Mouse (Mus musculus): ENCODE measurements around the gene Leng1. TPM values are rescaled to one million over a fixed set of nuclear protein-coding genes. Genes with fewer than 3 reads are reported as not detected.

Leng1 gene
- total and polyA plus RNA-seq, 3 experiments: 5.8 to 8.5 (median 6.7) TPM

- TF ChIP-seq CHD2 (IDR thresholded peaks at IDR 0.05; ENCODE audit: low read length) (no peak), NELFE (IDR thresholded peaks at IDR 0.05; ENCODE audit: low read depth, low read length) (no peak), NRF1 (IDR thresholded peaks at IDR 0.05; ENCODE audit: low read depth, low read length) (no peak), PAX5 (IDR thresholded peaks at IDR 0.05; ENCODE audit: low read length) (no peak), E2F4 (IDR thresholded peaks at IDR 0.05; ENCODE audit: insufficient replicate concordance, low read depth, low read length) (no peak), EP300 (IDR thresholded peaks at IDR 0.05; ENCODE audit: low read length) (no peak), JUN (IDR thresholded peaks at IDR 0.05; ENCODE audit: insufficient read depth, low read depth, low read length) (no peak)
- H3K9ac ChIP-seq (ENCODE audit: insufficient read depth, low read depth): no peak overlapping the region
- H3K4me2 ChIP-seq (ENCODE audit: insufficient read depth, low read depth, poor library complexity, severe bottlenecking): no peak overlapping the region
- H3K9me3 ChIP-seq (replicated peaks; ENCODE audit: low read length): no peaks in the 10 kb centered on the region
- no peak overlapping the region for H3K4me3 ChIP-seq (replicated peaks in 1 of 3; ENCODE audit: low read depth in 2 of 3, low read length in 2 of 3, poor library complexity in 1 of 3)
- H3K27me3 ChIP-seq (replicated peaks): no peaks in the 10 kb centered on the region
- DNase-seq (ENCODE audit: extremely low read depth): no peak
- H3K4me1 ChIP-seq (ENCODE audit: control insufficient read depth in 1 of 2, insufficient read depth in 2 of 2): peaks cover 0 to 29% of the 10 kb centered on the region in 2 experiments; a peak in 2 of 4 replicates
- dilution Hi-C loops (cut with MboI; ENCODE audit: extremely low pct_ligation_motif_present, extremely low pct_unique_long_range_greater_than_20kb, low sequenced_read_pairs): no loop called here
- no peak overlapping the region for H3K27ac ChIP-seq (ENCODE audit: insufficient read depth, low read depth)
- in situ Hi-C loops (cut with MboI; ENCODE audit: low pct_ligation_motif_present, low pct_unique_long_range_greater_than_20kb, low sequenced_read_pairs): no loop called here
- peaks cover 0 to 38% of the 10 kb centered on the region in 2 experiments for H3K36me3 ChIP-seq (replicated peaks in 1 of 2; ENCODE audit: control insufficient read depth in 1 of 2, insufficient read depth in 1 of 2, low read length in 1 of 2)
- H3K79me2 ChIP-seq (replicated peaks; ENCODE audit: control insufficient read depth, extremely low read depth, insufficient read depth, poor library complexity, severe bottlenecking): no peaks in the 10 kb centered on the region
These were observed 9.5 kb upstream of the Leng1 start for GRCm38 (mm10) chr7:3675228-3675548.

- Histone ChIP-seq H3K9me3 (replicated peaks; ENCODE audit: low read length) (no peaks in the 10 kb centered on the region), H3K4me1 (ENCODE audit: control insufficient read depth in 1 of 2, insufficient read depth in 2 of 2) (peaks cover 0 to 28% of the 10 kb centered on the region in 2 experiments; a peak in 2 of 4 replicates), H3K9ac (ENCODE audit: insufficient read depth, low read depth) (no peak overlapping the region), H3K79me2 (replicated peaks; ENCODE audit: control insufficient read depth, extremely low read depth, insufficient read depth, poor library complexity, severe bottlenecking) (no peaks in the 10 kb centered on the region), H3K4me2 (ENCODE audit: insufficient read depth, low read depth, poor library complexity, severe bottlenecking) (no peak overlapping the region), H3K27me3 (replicated peaks) (no peaks in the 10 kb centered on the region), H3K4me3 (replicated peaks in 1 of 3; ENCODE audit: low read depth in 2 of 3, low read length in 2 of 3, poor library complexity in 1 of 3) (no peak overlapping the region), H3K36me3 (replicated peaks in 1 of 2; ENCODE audit: control insufficient read depth in 1 of 2, insufficient read depth in 1 of 2, low read length in 1 of 2) (peaks cover 0 to 39% of the 10 kb centered on the region in 2 experiments), H3K27ac (ENCODE audit: insufficient read depth, low read depth) (no peak overlapping the region)
- DNase-seq (ENCODE audit: extremely low read depth): peak; percentile 85
- TF ChIP-seq ZMIZ1 (IDR thresholded peaks at IDR 0.05; ENCODE audit: low read depth, low read length) (no peak), SMC3 (IDR thresholded peaks at IDR 0.05; ENCODE audit: low read depth, low read length) (peak; percentile 84), USF1 (IDR thresholded peaks at IDR 0.05; ENCODE audit: low read depth, low read length) (no peak), HCFC1 (IDR thresholded peaks at IDR 0.05; ENCODE audit: low read depth, low read length) (no peak), SIN3A (IDR thresholded peaks at IDR 0.05; ENCODE audit: low read length) (no peak), RAD21 (IDR thresholded peaks at IDR 0.05; ENCODE audit: low read depth, low read length) (peak; percentile 71), PAX5 (IDR thresholded peaks at IDR 0.05; ENCODE audit: low read length) (no peak), TBP (conservative IDR thresholded peaks at IDR 0.05; ENCODE audit: low read depth, low read length) (no peak), CTCF (conservative IDR thresholded peaks at IDR 0.05 in 1 of 2, IDR thresholded peaks at IDR 0.05 in 1 of 2; ENCODE audit: low read depth in 2 of 2, low read length in 2 of 2) (peak; percentile 88 to 96), ZC3H11A (IDR thresholded peaks at IDR 0.05; ENCODE audit: low read depth, low read length) (peak; percentile 14; the same call in 1 of the 2 replicates), ZKSCAN1 (IDR thresholded peaks at IDR 0.05; ENCODE audit: borderline replicate concordance, low read depth, low read length) (no peak), TCF12 (IDR thresholded peaks at IDR 0.05; ENCODE audit: low read depth, low read length) (0 out of 2 replicates have a peak, but pooled peaks have one; percentile 14), UBTF (IDR thresholded peaks at IDR 0.05; ENCODE audit: low read depth, low read length) (no peak), ELF1 (IDR thresholded peaks at IDR 0.05; ENCODE audit: low read depth, low read length) (0 out of 2 replicates have a peak, but pooled peaks have one; percentile 38), IRF4 (IDR thresholded peaks at IDR 0.05; ENCODE audit: low read depth, low read length) (peak; percentile 17; the same call in 1 of the 2 replicates), NRF1 (IDR thresholded peaks at IDR 0.05; ENCODE audit: low read depth, low read length) (no peak), POLR2AphosphoS2 (IDR thresholded peaks at IDR 0.05; ENCODE audit: low read depth, low read length) (no peak), BHLHE40 (IDR thresholded peaks at IDR 0.05; ENCODE audit: low read depth, low read length) (no peak)
- in situ Hi-C loops (cut with MboI; ENCODE audit: low pct_ligation_motif_present, low pct_unique_long_range_greater_than_20kb, low sequenced_read_pairs) (no loop called here), dilution Hi-C loops (cut with MboI; ENCODE audit: extremely low pct_ligation_motif_present, extremely low pct_unique_long_range_greater_than_20kb, low sequenced_read_pairs) (no loop called here)
These were observed 9.0 kb upstream of the Leng1 start for GRCm38 (mm10) chr7:3674507-3675227.

Measured in CH12.LX (cell line).